Mouse (Mus musculus) stomach, embryonic 14.5 days (tissue): Measurements from ENCODE around the gene Nup54. TPM values are rescaled to one million over a fixed set of nuclear protein-coding genes. Genes with fewer than 3 reads are reported as not detected.
A peak's percentile ranks its signal among the peaks of the same experiment; 100 is the strongest.

Source experiments
- ATAC-seq: fragments of 200-750 bp; cut with Nextera tagmentation; 2 replicates; pipeline ENCODE4 v1.8.0; 2017; ENCODE audit warnings: low read depth, moderate TSS enrichment; ENCODE audit not compliant: insufficient number of reproducible peaks, insufficient read depth, low FRiP score
- H3K27ac ChIP-seq: fragments of 300-500 bp; sonication (generic); 2 replicates; pipeline ENCODE4 v1.5.1; 2014; ENCODE audit warnings: mild to moderate bottlenecking, low read length, moderate library complexity, mixed read lengths
- H3K27me3 ChIP-seq: fragments of 300-500 bp; sonication (generic); 2 replicates; pipeline ENCODE4 v1.6.1; 2014; ENCODE audit warnings: low read length, control low read depth, mixed read lengths; ENCODE audit not compliant: control insufficient read depth, insufficient read depth
- H3K36me3 ChIP-seq: fragments of 300-500 bp; sonication (generic); 2 replicates; pipeline ENCODE4 v1.6.1; 2014; ENCODE audit warnings: mild to moderate bottlenecking, control low read depth, low read length, moderate library complexity, mixed read lengths; ENCODE audit not compliant: control insufficient read depth, insufficient read depth
- H3K4me1 ChIP-seq: fragments of 300-500 bp; sonication (generic); 2 replicates; pipeline ENCODE4 v1.6.1; 2014; ENCODE audit warnings: low read length, control low read depth, mixed read lengths; ENCODE audit not compliant: control insufficient read depth, insufficient read depth
- H3K4me2 ChIP-seq: fragments of 300-500 bp; sonication (generic); replicated peaks from 2 replicates; pipeline ENCODE4 v1.6.1; 2014; ENCODE audit warnings: low read depth, low read length, control low read depth
- H3K4me3 ChIP-seq: fragments of 300-500 bp; sonication (generic); 2 replicates; pipeline ENCODE4 v1.5.1; 2014; ENCODE audit warnings: low read depth, low read length, control low read depth
- H3K9ac ChIP-seq: fragments of 300-500 bp; sonication (generic); replicated peaks from 2 replicates; pipeline ENCODE4 v1.6.1; 2014; ENCODE audit warnings: low read depth, mild to moderate bottlenecking, control low read depth, low read length, moderate library complexity, mixed read lengths
- H3K9me3 ChIP-seq: fragments of 300-500 bp; sonication (generic); 2 replicates; pipeline ENCODE4 v1.6.1; 2016; ENCODE audit warnings: low read depth, low read length, control low read depth; ENCODE audit not compliant: control insufficient read depth
- WGBS: fragments of 180-500 bp; shearing (Covaris S2); extraction: QIAGEN DNeasy Blood & Tissue Kit; methylation state at CpG from one replicate; pipeline ENCODE4 v1.1.7; 2014; 5-methylcytosine and 5-hydroxymethylcytosine counted together
- polyA plus RNA-seq: library from polyadenylated mRNA; unstranded; fragments of >200 nt; fragmentation: Nextera tagmentation; extraction: Ambion mirVana; gene quantifications from 2 replicates; pipeline ENCODE4 v1.2.1, GENCODE M21; 2014

The Nup54 gene
- polyA plus RNA-seq, 1 experiment from 2014 or later: 55.2 TPM

DNA sequence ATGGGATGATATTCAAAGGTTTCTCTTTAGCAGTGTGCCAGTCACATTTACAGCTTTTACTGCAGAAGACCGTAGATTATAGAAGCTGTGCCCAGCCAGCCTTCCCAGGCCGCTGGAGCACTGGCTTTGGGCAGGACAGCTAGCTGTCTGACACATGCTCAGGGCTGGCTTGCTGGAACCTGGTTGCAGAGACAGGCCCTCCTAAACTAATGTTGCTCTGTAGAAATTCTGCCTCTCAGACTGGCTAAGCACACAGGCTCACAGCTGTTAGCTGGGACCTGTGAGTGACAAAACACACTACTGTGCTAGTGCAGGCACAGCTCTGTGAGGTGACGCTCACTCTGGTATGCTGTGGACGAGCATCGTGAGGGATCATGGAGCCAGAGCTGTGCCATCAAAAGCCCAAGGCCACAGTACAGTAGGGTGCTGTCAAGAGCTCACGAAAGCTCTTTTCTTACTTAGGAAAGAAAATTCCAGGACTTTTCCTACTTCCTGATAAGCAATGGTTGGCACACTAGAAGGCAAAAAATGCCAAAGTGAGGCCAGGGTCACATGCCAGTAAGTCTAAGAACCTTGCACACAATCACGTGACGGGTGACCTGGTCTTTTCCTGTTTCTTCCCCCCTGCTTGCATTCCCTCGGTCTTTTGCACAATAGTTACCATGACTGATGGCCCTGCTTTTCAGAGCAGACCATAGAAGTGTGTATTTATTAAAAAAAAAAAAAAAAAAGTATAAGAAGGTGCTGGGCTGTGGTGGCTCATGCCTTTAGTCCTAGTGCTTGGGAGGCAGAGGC, 25.5 kb downstream of the Nup54 start:
- Histone ChIP-seq H3K4me2 (no peak overlapping the region), H3K27me3 (no peaks in the 10 kb centered on the region), H3K27ac (no peak overlapping the region), H3K4me1 (no peaks in the 10 kb centered on the region), H3K36me3 (peaks cover 3% of the 10 kb centered on the region; the same call in 1 of the 2 replicates), H3K9me3 (no peaks in the 10 kb centered on the region), H3K9ac (no peak overlapping the region), H3K4me3 (no peak overlapping the region)
- 71% methylated on average over 9 of the region's 9 CpGs for WGBS
- ATAC-seq: no peak

DNA sequence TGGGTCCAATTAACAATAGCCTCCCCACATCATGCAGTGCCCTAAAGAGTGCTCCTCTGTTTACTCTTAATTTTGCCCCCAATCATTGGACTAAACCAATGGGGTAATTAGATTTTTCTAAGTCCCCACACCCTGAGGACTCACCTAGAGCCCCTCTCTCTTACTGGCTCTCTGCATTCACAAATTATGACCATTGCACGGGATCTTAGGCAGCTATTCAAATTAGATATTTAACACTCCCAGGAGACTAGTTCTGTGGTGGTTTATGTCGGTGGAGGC, 30.7 kb downstream of the Nup54 start:
- H3K9me3 ChIP-seq: no peaks in the 10 kb centered on the region
- 72% methylated on average over 2 of the region's 2 CpGs for WGBS
- H3K4me3 ChIP-seq: no peak overlapping the region
- no peak overlapping the region for H3K9ac ChIP-seq
- H3K27me3 ChIP-seq: no peaks in the 10 kb centered on the region
- ATAC-seq: no peak
- no peak overlapping the region for H3K4me2 ChIP-seq
- no peak overlapping the region for H3K27ac ChIP-seq
- H3K36me3 ChIP-seq: no peaks in the 10 kb centered on the region
- no peaks in the 10 kb centered on the region for H3K4me1 ChIP-seq

DNA sequence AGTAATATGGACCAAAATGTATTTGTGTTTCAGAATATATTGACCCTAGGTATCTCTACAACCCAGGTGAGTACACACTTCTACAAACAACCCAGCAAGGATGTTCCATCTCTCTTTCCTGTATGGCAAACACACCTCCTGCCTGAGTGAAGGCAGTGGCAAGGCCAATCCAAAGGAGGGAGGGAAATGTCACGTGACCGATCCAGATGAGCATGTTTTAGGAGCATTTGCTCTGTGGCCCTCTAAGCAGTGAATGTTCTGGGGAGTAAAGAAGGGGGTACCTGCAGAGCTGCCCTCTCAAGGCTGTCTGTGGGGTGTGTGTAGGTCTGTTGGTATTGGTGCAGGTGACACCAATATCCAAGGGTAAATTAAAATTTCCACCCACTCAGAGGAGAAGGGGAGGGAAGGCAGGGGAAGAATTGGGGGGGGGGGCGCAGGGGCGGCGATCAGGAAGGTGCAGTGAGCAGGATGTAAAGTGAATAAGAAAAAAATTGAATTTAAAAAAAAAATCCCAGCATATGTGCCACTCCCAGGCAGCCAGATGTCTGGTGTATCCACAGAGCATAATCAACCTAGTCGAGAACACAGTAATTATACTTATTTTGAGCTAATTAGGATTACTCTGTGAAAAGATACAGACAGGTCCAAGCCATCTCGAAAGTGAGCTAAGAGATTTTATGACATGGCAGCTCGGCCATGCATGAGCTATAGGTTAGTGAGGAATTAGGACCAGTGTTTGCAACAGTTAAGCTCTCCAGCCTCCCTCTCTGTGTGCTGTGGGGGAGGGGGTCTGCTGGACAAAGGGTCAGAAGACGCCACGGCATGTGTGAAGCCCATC, 31.2 kb downstream of the Nup54 start:
- Histone ChIP-seq H3K4me3 (no peak overlapping the region), H3K9ac (no peak overlapping the region), H3K9me3 (no peaks in the 10 kb centered on the region), H3K4me1 (no peaks in the 10 kb centered on the region), H3K36me3 (no peaks in the 10 kb centered on the region), H3K27me3 (no peaks in the 10 kb centered on the region), H3K4me2 (no peak overlapping the region), H3K27ac (no peak overlapping the region)
- ATAC-seq: no peak
- WGBS: 61% methylated on average over 10 of the region's 10 CpGs

GRCm38 (mm10) chr5:92402816-92403215, 32.2 kb downstream of the Nup54 start:
- H3K36me3 ChIP-seq: no peaks in the 10 kb centered on the region
- H3K4me3 ChIP-seq: no peak overlapping the region
- ATAC-seq: no peak
- H3K9ac ChIP-seq: no peak overlapping the region
- no peak overlapping the region for H3K4me2 ChIP-seq
- H3K27ac ChIP-seq: no peak overlapping the region
- no peaks in the 10 kb centered on the region for H3K9me3 ChIP-seq
- 69% methylated on average over 9 of the region's 9 CpGs for WGBS
- no peaks in the 10 kb centered on the region for H3K27me3 ChIP-seq
- no peaks in the 10 kb centered on the region for H3K4me1 ChIP-seq

GRCm38 (mm10) chr5:92398153-92398552, 36.9 kb downstream of the Nup54 start:
- Histone ChIP-seq H3K36me3 (no peaks in the 10 kb centered on the region), H3K9ac (no peak overlapping the region), H3K27me3 (0 out of 2 replicates have a peak, but pooled peaks cover 4% of the 10 kb centered on the region), H3K9me3 (no peaks in the 10 kb centered on the region), H3K4me3 (no peak overlapping the region), H3K4me1 (no peaks in the 10 kb centered on the region), H3K4me2 (no peak overlapping the region), H3K27ac (no peak overlapping the region)
- WGBS: 23% methylated on average over 5 of the region's 5 CpGs
- ATAC-seq: peak; percentile 68

DNA sequence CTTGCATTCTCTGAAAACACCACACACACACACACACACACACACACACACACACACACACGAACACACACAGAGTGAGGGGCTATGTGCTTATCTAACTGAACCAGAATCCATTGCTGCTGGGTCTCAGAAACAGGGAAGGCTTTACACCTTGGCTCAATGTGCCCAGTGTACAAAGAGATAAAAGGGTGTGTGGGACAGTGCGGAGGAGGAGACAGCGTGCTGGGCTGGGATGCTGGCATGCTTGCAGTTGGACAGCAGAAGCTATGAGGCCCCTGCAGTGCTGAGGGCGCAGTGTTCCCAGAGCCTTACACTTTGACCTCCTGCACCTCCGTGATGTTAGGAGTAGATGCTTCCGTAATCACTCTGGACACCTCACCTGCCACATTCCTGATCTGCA, 38.5 kb downstream of the Nup54 start:
- Histone ChIP-seq H3K4me2 (no peak overlapping the region), H3K27me3 (peaks cover 7% of the 10 kb centered on the region; the same call in 1 of the 2 replicates), H3K27ac (no peak overlapping the region), H3K9ac (no peak overlapping the region), H3K36me3 (no peaks in the 10 kb centered on the region), H3K4me3 (no peak overlapping the region), H3K4me1 (no peaks in the 10 kb centered on the region), H3K9me3 (no peaks in the 10 kb centered on the region)
- no peak for ATAC-seq
- WGBS: 80% methylated on average over 6 of the region's 6 CpGs

GRCm38 (mm10) chr5:92395764-92396163, 39.3 kb downstream of the Nup54 start:
- Histone ChIP-seq H3K36me3 (no peaks in the 10 kb centered on the region), H3K4me3 (no peak overlapping the region), H3K9me3 (no peaks in the 10 kb centered on the region), H3K27me3 (peaks cover 8% of the 10 kb centered on the region; the same call in 1 of the 2 replicates), H3K27ac (no peak overlapping the region), H3K4me2 (no peak overlapping the region), H3K4me1 (no peaks in the 10 kb centered on the region), H3K9ac (no peak overlapping the region)
- 80% methylated on average over 3 of the region's 3 CpGs for WGBS
- no peak for ATAC-seq

DNA sequence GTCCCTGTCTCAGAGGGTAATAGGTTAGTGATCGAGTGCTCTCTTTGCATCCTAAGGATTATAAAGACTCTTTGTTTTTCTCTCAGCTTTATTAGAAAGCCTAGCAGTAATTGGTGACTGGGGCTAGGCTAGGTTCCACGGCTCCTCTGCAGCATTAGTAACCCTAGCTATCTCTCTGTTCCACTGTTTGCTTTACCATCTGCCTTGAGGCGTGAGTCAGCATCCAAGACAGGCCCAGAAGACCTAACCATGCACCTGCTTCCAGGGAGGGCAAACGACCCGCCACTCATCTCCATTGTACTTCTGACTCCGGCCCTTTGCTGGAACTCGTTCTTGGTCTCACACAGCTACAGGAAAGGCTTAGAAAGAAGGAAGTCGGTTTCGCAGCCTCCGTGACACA, 41.2 kb downstream of the Nup54 start:
- H3K4me2 ChIP-seq: no peak overlapping the region
- no peaks in the 10 kb centered on the region for H3K4me1 ChIP-seq
- H3K9me3 ChIP-seq: no peaks in the 10 kb centered on the region
- H3K27ac ChIP-seq: no peak overlapping the region
- no peaks in the 10 kb centered on the region for H3K36me3 ChIP-seq
- 57% methylated on average over 10 of the region's 10 CpGs for WGBS
- H3K9ac ChIP-seq: no peak overlapping the region
- no peak overlapping the region for H3K4me3 ChIP-seq
- ATAC-seq: no peak
- peaks cover 8% of the 10 kb centered on the region; the same call in 1 of the 2 replicates for H3K27me3 ChIP-seq
